Mouse (Mus musculus) stomach, postnatal 0 days (tissue): ENCODE measurements around the gene Hdc. TPM values are rescaled to one million over a fixed set of nuclear protein-coding genes. Genes with fewer than 3 reads are reported as not detected.

ENCODE experiments used
- ATAC-seq: fragments of 200-750 bp; cut with Nextera tagmentation; 2 replicates; pipeline ENCODE4 v1.8.0; 2017; ENCODE audit not compliant: low FRiP score, low TSS enrichment
- DNase-seq: peaks from one replicate; pipeline ENCODE4 v3.0.0-alpha.2; 2016; ENCODE audit warnings: low spot score
- H3K27ac ChIP-seq: fragments of 300-500 bp; sonication (generic); replicated peaks from 2 replicates; pipeline ENCODE4 v1.5.1; 2014; ENCODE audit warnings: mild to moderate bottlenecking, control low read depth
- H3K27me3 ChIP-seq: fragments of 300-500 bp; sonication (generic); 2 replicates; pipeline ENCODE4 v1.6.1; 2014; ENCODE audit warnings: low read length; ENCODE audit not compliant: control insufficient read depth, insufficient read depth
- H3K36me3 ChIP-seq: fragments of 300-500 bp; sonication (generic); 2 replicates; pipeline ENCODE4 v1.6.1; 2014; ENCODE audit warnings: low read length, mixed read lengths; ENCODE audit not compliant: control insufficient read depth, insufficient read depth
- H3K4me1 ChIP-seq: fragments of 300-500 bp; sonication (generic); replicated peaks from 2 replicates; pipeline ENCODE4 v1.6.1; 2014; ENCODE audit warnings: antibody characterized with exemption; ENCODE audit not compliant: control insufficient read depth, insufficient read depth
- H3K4me2 ChIP-seq: fragments of 300-500 bp; sonication (generic); replicated peaks from 2 replicates; pipeline ENCODE4 v1.6.1; 2014; ENCODE audit warnings: low read depth, mild to moderate bottlenecking, control low read depth, moderate library complexity
- H3K4me3 ChIP-seq: fragments of 300-500 bp; sonication (generic); 2 replicates; pipeline ENCODE4 v1.5.1; 2014; ENCODE audit warnings: low read depth, low read length, control low read depth
- H3K9ac ChIP-seq: fragments of 300-500 bp; sonication (generic); 2 replicates; pipeline ENCODE4 v1.6.1; 2014; ENCODE audit warnings: mild to moderate bottlenecking, low read length, control low read depth, mixed read lengths
- H3K9me3 ChIP-seq: fragments of 300-500 bp; sonication (generic); 2 replicates; pipeline ENCODE4 v1.6.1; 2016; ENCODE audit warnings: low read length; ENCODE audit not compliant: control insufficient read depth
- CTCF ChIP-seq: IDR thresholded peaks from 2 replicates; pipeline ENCODE4 v1.5.1; 2016; ENCODE audit warnings: antibody characterized with exemption, low read depth, mild to moderate bottlenecking, moderate library complexity
- EP300 ChIP-seq: optimal IDR thresholded peaks from 2 replicates; pipeline ENCODE3; 2016; ENCODE audit warnings: antibody characterized with exemption
- WGBS: fragments of 180-500 bp; shearing (Covaris S2); extraction: QIAGEN DNeasy Blood & Tissue Kit; methylation state at CpG from one replicate; pipeline ENCODE4 v1.1.7; 2014; 5-methylcytosine and 5-hydroxymethylcytosine counted together
- polyA plus RNA-seq: library from polyadenylated mRNA; unstranded; fragments of >200 nt; fragmentation: Nextera tagmentation; extraction: Ambion mirVana; gene quantifications from 2 replicates; pipeline ENCODE4 v1.2.1, GENCODE M21; 2015

Gene Hdc
- polyA plus RNA-seq, 1 experiment from 2014 or later = 2.9 TPM

DNA sequence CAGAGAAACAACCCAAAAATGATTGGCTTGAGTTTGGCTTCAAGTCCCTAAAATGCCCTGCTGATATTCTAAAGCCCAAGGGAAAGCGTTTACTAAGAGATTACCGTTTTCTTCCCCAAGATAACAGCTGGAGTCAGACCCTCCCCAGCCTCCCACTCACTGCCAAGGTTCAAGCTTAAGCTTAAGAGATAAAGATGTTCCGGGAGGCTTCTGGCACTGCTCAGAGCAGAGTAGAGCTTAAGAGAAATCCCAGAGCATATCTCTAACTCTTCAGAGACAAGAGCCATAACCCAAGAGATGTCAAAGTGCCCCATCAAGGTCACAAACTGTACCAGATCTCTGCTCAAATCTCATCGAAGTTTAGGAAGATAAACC lies 12.4 kb downstream of the Hdc start:
- no peak overlapping the region for H3K9ac ChIP-seq
- DNase-seq (no peak), ATAC-seq (no peak)
- no peak overlapping the region for H3K4me3 ChIP-seq
- H3K4me1 ChIP-seq = no peaks in the 10 kb centered on the region
- H3K27me3 ChIP-seq = no peaks in the 10 kb centered on the region
- no peak overlapping the region for H3K27ac ChIP-seq
- WGBS = 45% methylated on average over 4 of the region's 4 CpGs
- H3K4me2 ChIP-seq = no peak overlapping the region
- no peak for TF ChIP-seq EP300
- no peak for TF ChIP-seq CTCF
- no peaks in the 10 kb centered on the region for H3K9me3 ChIP-seq
- H3K36me3 ChIP-seq = no peaks in the 10 kb centered on the region

GRCm38 (mm10) chr2:126606061-126606687 lies 12.9 kb downstream of the Hdc start:
- 81% methylated on average over 15 of the region's 15 CpGs for WGBS
- Histone ChIP-seq H3K9me3 (no peaks in the 10 kb centered on the region), H3K27ac (no peak overlapping the region), H3K4me2 (no peak overlapping the region), H3K4me1 (no peaks in the 10 kb centered on the region), H3K27me3 (no peaks in the 10 kb centered on the region), H3K36me3 (no peaks in the 10 kb centered on the region), H3K9ac (no peak overlapping the region), H3K4me3 (no peak overlapping the region)
- TF ChIP-seq EP300 (no peak), CTCF (no peak)
- ATAC-seq = no peak
- DNase-seq = no peak

DNA sequence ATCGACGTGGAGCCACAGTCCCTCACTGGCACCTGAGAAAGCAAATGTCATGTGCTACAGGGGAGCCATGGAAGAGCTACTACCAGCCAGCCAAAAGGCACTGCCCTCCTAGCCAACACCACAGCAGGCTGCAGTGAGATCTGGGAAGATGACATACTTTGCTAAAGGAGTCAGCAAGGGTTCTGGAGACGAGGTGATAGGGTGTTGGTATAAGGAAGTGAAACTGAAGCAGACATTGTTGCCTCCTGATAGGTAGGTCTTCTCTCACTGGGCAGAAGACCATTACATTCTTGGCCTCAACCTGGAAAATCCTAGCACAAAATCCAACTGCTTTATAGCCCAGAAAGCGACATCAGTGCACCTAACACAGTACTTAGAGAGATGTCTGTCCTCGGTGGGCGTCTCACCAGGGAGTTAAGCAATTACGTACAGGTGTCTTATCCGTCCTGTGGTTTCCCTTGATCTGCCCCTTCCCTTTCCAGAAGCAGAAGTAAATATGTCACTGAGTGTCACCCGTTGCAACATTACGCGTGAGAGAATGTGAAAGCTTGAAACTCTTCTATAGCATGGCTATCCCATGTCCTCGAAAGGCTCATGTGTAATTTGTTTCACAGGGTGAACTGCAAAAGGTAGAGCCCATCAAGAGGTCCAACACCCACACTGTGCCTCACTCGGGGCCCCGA lies 17.0 kb downstream of the Hdc start:
- no peaks in the 10 kb centered on the region for H3K4me1 ChIP-seq
- no peaks in the 10 kb centered on the region for H3K9me3 ChIP-seq
- TF ChIP-seq CTCF (no peak), EP300 (no peak)
- DNase-seq (no peak), ATAC-seq (no peak)
- WGBS = 81% methylated on average over 14 of the region's 14 CpGs
- H3K36me3 ChIP-seq = no peaks in the 10 kb centered on the region
- H3K4me3 ChIP-seq = no peak overlapping the region
- no peak overlapping the region for H3K27ac ChIP-seq
- H3K9ac ChIP-seq = no peak overlapping the region
- H3K27me3 ChIP-seq = no peaks in the 10 kb centered on the region
- H3K4me2 ChIP-seq = no peak overlapping the region

- H3K4me3 ChIP-seq = no peak overlapping the region
- no peak for DNase-seq
Observed at GRCm38 (mm10) chr2:126600533-126600932, 18.6 kb downstream of the Hdc start.

DNA sequence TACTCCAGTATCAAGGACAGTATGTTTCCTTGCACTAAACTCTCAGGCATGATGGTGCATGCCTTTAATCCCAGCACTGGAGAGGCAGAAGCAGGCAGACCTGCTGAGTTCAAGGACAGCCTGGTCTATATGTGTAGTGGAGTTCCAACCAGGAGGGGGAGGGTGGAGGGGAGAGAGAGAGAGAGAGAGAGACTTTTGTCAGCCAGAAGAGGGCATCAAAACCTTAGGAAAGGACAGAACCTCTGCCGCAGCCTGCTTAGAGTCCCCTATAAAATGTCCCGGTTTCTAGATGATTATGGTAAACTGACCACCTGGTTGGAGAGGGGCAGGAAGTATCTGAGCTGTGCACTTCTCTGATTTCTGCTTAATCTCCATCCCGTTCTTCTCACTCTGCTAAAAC lies 20.1 kb downstream of the Hdc start:
- peak; percentile 69 for TF ChIP-seq CTCF
- no peak for TF ChIP-seq EP300
- H3K27me3 ChIP-seq = no peaks in the 10 kb centered on the region
- H3K4me1 ChIP-seq = no peaks in the 10 kb centered on the region
- H3K9ac ChIP-seq = no peak overlapping the region
- H3K9me3 ChIP-seq = no peaks in the 10 kb centered on the region
- H3K4me2 ChIP-seq = no peak overlapping the region
- WGBS = 20% methylated on average over 3 of the region's 3 CpGs
- DNase-seq (peak; percentile 23), ATAC-seq (peak; percentile 25; the same call in 1 of the 2 replicates)
- no peaks in the 10 kb centered on the region for H3K36me3 ChIP-seq
- H3K27ac ChIP-seq = no peak overlapping the region
- no peak overlapping the region for H3K4me3 ChIP-seq

More at GRCm38 (mm10) chr2:126600533-126600932, 18.6 kb downstream of the Hdc start:
- ATAC-seq = no peak
- Histone ChIP-seq H3K4me1 (no peaks in the 10 kb centered on the region), H3K4me2 (no peak overlapping the region), H3K36me3 (no peaks in the 10 kb centered on the region), H3K9me3 (no peaks in the 10 kb centered on the region), H3K9ac (no peak overlapping the region), H3K27ac (no peak overlapping the region), H3K27me3 (no peaks in the 10 kb centered on the region)
- 76% methylated on average over 14 of the region's 14 CpGs for WGBS
- TF ChIP-seq CTCF (no peak), EP300 (no peak)

- Histone ChIP-seq H3K27me3 (no peaks in the 10 kb centered on the region), H3K9ac (no peak overlapping the region), H3K4me2 (no peak overlapping the region), H3K9me3 (no peaks in the 10 kb centered on the region), H3K4me3 (no peak overlapping the region), H3K4me1 (no peaks in the 10 kb centered on the region), H3K36me3 (no peaks in the 10 kb centered on the region), H3K27ac (no peak overlapping the region)
- DNase-seq (no peak), ATAC-seq (no peak)
- no peak; the same call in 1 of the 2 replicates for TF ChIP-seq CTCF
- no peak for TF ChIP-seq EP300
- 45% methylated on average over 2 of the region's 2 CpGs for WGBS
Observed at GRCm38 (mm10) chr2:126598359-126598758, 20.7 kb downstream of the Hdc start.
